Mouse (Mus musculus) kidney, embryonic 14.5 days (tissue): Measurements from ENCODE around the gene Gm6268. TPM values are rescaled to one million over a fixed set of nuclear protein-coding genes. Genes with fewer than 3 reads are reported as not detected.

Source experiments
- ATAC-seq: fragments of 200-750 bp; cut with Nextera tagmentation; 2 replicates; pipeline ENCODE4 v1.8.0; 2017; ENCODE audit warnings: moderate number of reproducible peaks, mild to moderate bottlenecking, moderate TSS enrichment, moderate library complexity; ENCODE audit not compliant: low FRiP score, low TSS enrichment
- H3K27ac ChIP-seq: fragments of 300-500 bp; sonication (generic); 2 replicates; pipeline ENCODE4 v1.5.1; 2014; ENCODE audit warnings: low read depth, mild to moderate bottlenecking, low read length, moderate library complexity, mixed read lengths
- H3K27me3 ChIP-seq: fragments of 300-500 bp; sonication (generic); 2 replicates; pipeline ENCODE4 v1.6.1; 2014; ENCODE audit warnings: mild to moderate bottlenecking, low read length; ENCODE audit not compliant: control insufficient read depth, insufficient read depth
- H3K36me3 ChIP-seq: fragments of 300-500 bp; sonication (generic); 2 replicates; pipeline ENCODE4 v1.6.1; 2014; ENCODE audit warnings: low read length, mixed read lengths; ENCODE audit not compliant: control insufficient read depth, insufficient read depth
- H3K4me1 ChIP-seq: fragments of 300-500 bp; sonication (generic); 2 replicates; pipeline ENCODE4 v1.6.1; 2014; ENCODE audit warnings: low read length, mixed read lengths; ENCODE audit not compliant: control insufficient read depth, insufficient read depth
- H3K4me2 ChIP-seq: fragments of 300-500 bp; sonication (generic); replicated peaks from 2 replicates; pipeline ENCODE4 v1.6.1; 2014; ENCODE audit warnings: low read depth, mild to moderate bottlenecking, low read length
- H3K4me3 ChIP-seq: fragments of 300-500 bp; sonication (generic); 2 replicates; pipeline ENCODE4 v1.5.1; 2014; ENCODE audit warnings: mild to moderate bottlenecking, low read length
- H3K9ac ChIP-seq: fragments of 300-500 bp; sonication (generic); 2 replicates; pipeline ENCODE4 v1.6.1; 2014; ENCODE audit warnings: low read depth, mild to moderate bottlenecking, low read length, moderate library complexity
- H3K9me3 ChIP-seq: fragments of 300-500 bp; sonication (generic); 2 replicates; pipeline ENCODE4 v1.6.1; 2016; ENCODE audit warnings: low read length; ENCODE audit not compliant: control insufficient read depth
- WGBS: fragments of 180-500 bp; shearing (Covaris S2); extraction: QIAGEN DNeasy Blood & Tissue Kit; methylation state at CpG from one replicate; pipeline ENCODE4 v1.1.7; 2014; 5-methylcytosine and 5-hydroxymethylcytosine counted together
- microRNA-seq: library from miRNA; unstranded; fragments of <30 nt; microRNA quantifications from one replicate; pipeline ENCODE4, GENCODE M21; 2016
- polyA plus RNA-seq: library from polyadenylated mRNA; unstranded; fragments of >200 nt; fragmentation: Nextera tagmentation; extraction: Ambion mirVana; gene quantifications from 2 replicates; pipeline ENCODE4 v1.2.1, GENCODE M21; 2014

The Gm6268 gene
- polyA plus RNA-seq, 1 experiment from 2014 or later: not detected

- H3K4me3 ChIP-seq: no peak overlapping the region
- 88% methylated on average over 1 of the region's 1 CpGs for WGBS
- no peaks in the 10 kb centered on the region for H3K4me1 ChIP-seq
- no peak overlapping the region for H3K27ac ChIP-seq
- ATAC-seq: no peak
- no peaks in the 10 kb centered on the region for H3K9me3 ChIP-seq
- H3K9ac ChIP-seq: no peak overlapping the region
- H3K36me3 ChIP-seq: no peaks in the 10 kb centered on the region
- H3K4me2 ChIP-seq: no peak overlapping the region
- no peaks in the 10 kb centered on the region for H3K27me3 ChIP-seq
Observed at GRCm38 (mm10) chrX:36437932-36438331, 36.9 kb downstream of the Gm6268 start.

Small RNA genes within 50 kb of the gene (microRNA-seq; reads per million reads assigned to microRNA genes)
- gene Gm44485: not detected

Other genes starting within 250 kb of the Gm6268 start
- 3.9 and 4.8 TPM in 2 replicates for gene Zcchc12, start 205.4 kb upstream of the Gm6268 start, polyA plus RNA-seq
- 0.49 and 0.77 TPM in 2 replicates for gene Lonrf3, start 72.9 kb upstream of the Gm6268 start, polyA plus RNA-seq
- gene Gm14569, start 90.5 kb downstream of the Gm6268 start, polyA plus RNA-seq: not detected in 2 replicates
- 256 and 282 TPM in 2 replicates for gene Pgrmc1, start 196.9 kb downstream of the Gm6268 start, polyA plus RNA-seq
- gene Akap17b, start 244.1 kb downstream of the Gm6268 start, polyA plus RNA-seq: 4.0 TPM in 2 replicates